Mouse (Mus musculus): ENCODE data around the gene Mmp1b.
"Not testable (repeated sequence)": the region's sequence is repeated elsewhere in the genome, so short reads cannot be mapped to it uniquely, and the experiment has no call there.

Gene Mmp1b

DNA sequence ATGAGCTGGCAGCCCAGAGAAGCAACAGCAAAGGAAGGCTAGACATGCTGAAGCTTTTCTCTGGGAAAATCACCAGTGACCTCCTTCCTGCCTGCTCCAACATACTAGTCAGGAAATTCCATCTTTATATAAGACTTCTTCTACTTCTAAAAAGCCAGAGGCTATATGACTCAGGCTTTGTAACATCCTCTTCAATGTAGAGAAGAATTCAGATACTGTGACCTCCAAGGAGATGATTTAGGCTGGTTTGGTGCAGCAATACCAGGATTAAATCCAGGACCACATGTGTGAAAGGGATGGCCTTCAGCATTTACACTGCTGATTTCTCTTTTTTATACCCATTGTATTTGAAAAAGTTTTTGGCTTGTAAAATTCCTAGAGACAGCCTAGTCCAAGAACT lies at the start of gene Mmp1b:
Gene Mmp1b, minus strand, starts transcription at position 101 of the 400 bp plus-strand sequence.
- POLR2A ChIA-PET: no interaction called here
- CTCF ChIA-PET: no interaction called here

DNA sequence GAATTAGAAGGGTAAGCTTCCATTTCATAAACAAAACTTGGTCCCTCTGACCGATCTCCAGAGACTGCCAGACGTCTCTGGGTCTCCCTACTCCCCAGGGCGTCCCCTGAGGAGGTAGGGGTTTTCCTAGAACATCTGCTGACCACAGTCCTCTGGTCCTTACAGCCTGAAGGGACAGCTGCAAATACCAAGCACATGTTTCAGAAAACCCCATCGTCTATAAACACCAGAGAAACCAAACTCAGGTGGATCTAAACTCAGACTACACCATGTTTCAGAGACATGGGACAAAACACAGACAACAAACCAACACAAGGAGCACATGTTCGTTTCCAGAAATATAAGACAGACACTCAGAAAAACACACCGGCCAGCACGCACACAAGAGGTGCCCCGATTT lies 8.7 kb upstream of the Mmp1b start:
- CTCF ChIA-PET: interaction anchor here in 1 of 4 experiments (0.6 kb wide), 1 partner anchor 506 kb away, joined by 3 read pairs; no protein-coding TSS in a partner anchor
- POLR2A ChIA-PET: not testable (repeated sequence)

DNA sequence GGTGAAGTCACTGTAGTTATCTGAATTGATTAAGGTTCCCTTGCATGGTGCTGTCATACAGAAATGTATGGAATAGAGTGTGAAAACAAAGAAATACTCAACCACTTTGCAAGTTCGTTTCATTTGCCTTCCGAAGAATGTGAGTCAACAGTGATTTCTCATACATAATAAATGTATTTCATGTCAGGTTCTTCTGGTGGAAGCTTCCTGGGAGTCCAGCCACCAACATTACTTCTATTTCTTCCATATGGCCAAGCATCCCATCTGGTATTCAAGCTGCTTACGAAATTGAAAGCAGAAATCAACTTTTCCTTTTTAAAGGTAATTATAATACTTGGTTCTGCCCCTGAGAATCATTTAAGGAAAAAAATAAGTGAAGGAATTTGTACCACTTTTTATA lies 33.3 kb downstream of the Mmp1b start:
- ChIA-PET CTCF (no interaction called here), POLR2A (interaction anchor here in 1 of 4 experiments (0.6 kb wide), 1 partner anchor 43 kb away, joined by 3 read pairs; no protein-coding TSS in a partner anchor)

DNA sequence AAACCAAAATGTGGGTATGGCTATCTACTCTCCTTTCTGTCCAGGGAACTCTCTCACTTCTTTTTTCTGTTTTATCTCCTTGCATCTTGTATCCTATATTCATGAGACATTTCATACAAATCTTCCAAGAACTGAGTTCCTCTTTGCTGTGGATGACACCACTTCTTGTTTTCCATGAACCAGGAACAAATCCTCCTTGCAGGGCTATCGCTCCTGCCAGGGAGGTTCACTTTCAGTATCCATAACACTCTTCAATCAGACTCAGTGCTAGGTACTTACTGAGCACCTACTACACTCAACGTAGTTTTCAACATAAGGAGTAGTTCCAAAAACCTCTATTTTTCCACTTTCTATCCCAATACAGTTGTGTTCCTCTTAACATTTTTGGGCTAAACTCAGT lies 42.3 kb downstream of the Mmp1b start:
- ChIA-PET CTCF (no interaction called here), POLR2A (no interaction called here)

DNA sequence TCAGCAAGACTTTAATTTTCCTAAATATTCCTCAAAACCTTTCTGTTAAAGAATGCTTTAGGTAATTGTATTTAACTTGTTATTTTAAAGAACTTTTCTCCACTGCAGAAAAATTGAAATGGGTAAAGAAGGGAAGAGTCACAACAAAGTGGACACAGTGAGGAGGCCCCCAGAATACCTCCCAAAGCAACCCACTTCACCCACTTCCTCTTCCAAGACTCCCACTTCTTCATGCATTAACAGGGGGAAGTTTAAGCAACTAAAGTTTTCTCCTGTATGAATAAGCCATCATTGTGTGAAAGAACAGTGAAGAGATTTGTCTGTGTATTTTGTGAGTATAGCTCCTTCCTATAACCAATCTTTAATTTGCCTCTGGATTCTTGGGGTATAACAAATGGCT lies 43.7 kb downstream of the Mmp1b start, which contains the start of gene Mmp12:
Gene Mmp12, plus strand, starts transcription at position 275 of the 400 bp plus-strand sequence.
- ChIA-PET CTCF (interaction anchor here in 1 of 4 experiments (1.2 kb wide), 1 partner anchor 251 kb away, joined by 3 read pairs; no protein-coding TSS in a partner anchor), POLR2A (interaction anchor here in 1 of 4 experiments (0.7 kb wide), 1 partner anchor 11 kb away, joined by 5 read pairs; no protein-coding TSS in a partner anchor)

DNA sequence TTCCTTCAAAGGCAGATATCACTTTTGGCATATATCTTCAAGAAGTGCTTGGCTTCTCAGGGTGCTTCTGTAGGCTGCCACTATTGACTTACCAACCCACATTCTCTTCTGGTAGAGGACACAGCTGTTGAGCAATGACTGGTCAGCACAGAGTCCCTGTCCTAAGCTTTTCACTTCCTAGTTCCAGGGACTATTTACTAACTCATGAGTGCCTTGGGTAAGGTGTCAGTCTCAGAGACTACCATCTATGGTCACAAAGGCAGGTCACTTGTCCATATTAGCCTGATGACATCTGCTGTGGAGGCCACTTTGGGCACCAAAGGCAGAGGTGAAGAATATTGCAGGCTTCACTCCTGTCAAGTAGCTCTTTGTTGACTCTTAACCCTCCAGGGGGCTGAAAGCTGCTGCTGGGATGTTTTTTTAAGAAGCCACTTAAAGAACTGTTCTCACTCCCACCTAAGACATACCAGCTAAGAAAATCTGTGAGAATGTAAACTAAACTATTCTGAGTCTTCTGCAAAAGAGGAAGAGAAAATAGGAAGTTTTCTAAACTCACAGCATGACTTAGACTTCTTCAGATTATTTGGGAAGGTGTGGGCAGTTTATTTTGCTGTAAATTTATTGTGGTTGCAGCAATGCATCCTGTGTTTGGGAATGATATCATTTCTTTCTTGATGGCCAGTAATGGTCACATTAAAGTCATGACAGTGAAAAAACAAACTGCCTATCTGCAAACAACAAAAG lies 50.9 kb downstream of the Mmp1b start:
- CTCF ChIA-PET: no interaction called here
- POLR2A ChIA-PET: interaction anchor here in 1 of 4 experiments (0.6 kb wide), 1 partner anchor 234 kb away, joined by 3 read pairs; no protein-coding TSS in a partner anchor

DNA sequence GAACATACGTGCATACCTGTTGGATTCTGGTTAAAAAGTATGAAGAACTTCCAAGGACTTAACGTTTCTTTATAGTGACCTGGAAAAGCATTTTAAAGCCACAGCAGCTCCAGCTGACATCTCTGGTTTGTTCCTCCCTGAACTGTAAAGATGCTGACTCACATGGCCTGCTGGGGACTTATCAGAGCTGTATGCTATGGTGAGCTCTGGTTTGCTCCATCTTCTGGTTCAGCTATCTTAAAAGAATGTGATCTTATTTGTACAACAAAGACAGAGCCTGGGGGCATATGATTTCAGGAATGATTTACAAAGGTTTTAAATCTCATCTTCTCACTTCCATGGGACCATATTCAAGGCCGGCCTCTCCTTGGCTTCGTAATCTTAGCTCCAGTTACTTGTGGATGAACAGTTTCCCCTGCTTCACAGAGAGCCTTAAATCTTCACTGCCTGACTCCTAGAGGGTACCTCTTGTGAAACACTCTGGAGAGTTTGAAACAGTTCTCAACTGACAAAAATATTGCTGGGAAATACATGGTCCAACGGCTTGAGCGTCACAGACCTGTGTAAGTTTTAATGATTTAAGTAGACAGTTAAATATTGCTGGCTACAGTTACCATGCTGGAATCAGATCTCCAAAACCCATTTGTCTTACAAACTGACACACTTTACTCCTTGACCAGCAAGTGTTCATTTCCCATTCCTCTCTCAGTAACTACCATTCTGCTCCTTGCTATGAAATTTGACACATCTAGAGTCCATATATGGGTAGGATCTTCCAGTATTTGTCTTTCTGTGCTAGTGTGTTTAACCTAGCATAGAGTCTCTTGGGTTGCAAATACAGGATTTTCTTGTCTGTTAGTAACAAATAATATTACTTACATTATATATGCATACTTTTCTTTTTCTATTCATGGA lies 51.8 kb downstream of the Mmp1b start:
- ChIA-PET POLR2A (interaction anchor here in 1 of 4 experiments (0.6 kb wide), 1 partner anchor 233 kb away, joined by 3 read pairs; no protein-coding TSS in a partner anchor), CTCF (no interaction called here)

DNA sequence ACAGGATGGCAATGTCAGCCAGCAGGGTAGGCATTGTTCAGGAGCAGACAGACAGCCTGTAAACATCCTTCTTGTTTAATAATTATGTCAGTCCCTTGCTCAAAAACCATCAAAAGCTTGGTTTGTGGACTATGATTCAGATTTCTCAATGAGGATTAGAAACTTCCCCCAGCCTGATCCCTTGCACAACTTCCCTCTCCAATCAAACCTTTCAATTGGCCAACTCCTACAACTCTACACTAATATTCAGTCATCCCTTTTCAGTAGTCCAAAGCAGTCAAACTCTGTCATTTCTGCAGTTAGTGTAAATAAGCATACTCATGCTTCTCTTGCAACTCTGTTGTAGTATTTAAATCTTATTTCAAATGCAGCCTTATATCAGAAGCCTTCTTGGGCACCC lies 56.0 kb downstream of the Mmp1b start:
- POLR2A ChIA-PET: no interaction called here
- CTCF ChIA-PET: no interaction called here

Measured in embryonic stem cell, embryonic (primary cell).